Mouse (Mus musculus) lung, postnatal 0 days (tissue): ENCODE data around the gene Nadsyn1. TPM values are rescaled to one million over a fixed set of nuclear protein-coding genes. Genes with fewer than 3 reads are reported as not detected.
A peak's percentile ranks its signal among the peaks of the same experiment; 100 is the strongest.

Experiments
- ATAC-seq: fragments of 200-750 bp; cut with Nextera tagmentation; 2 replicates; pipeline ENCODE4 v1.8.0; 2017; ENCODE audit warnings: moderate library complexity
- DNase-seq: peaks from one replicate; pipeline ENCODE4 v3.0.0-alpha.2; 2016; ENCODE audit warnings: low spot score
- H3K27ac ChIP-seq: fragments of 300-500 bp; sonication (generic); 2 replicates; pipeline ENCODE4 v1.5.1; 2014; ENCODE audit warnings: antibody characterized with exemption, mild to moderate bottlenecking, low read length, mixed read lengths
- H3K27me3 ChIP-seq: fragments of 300-500 bp; sonication (generic); replicated peaks from 2 replicates; pipeline ENCODE4 v1.6.1; 2014; ENCODE audit warnings: low read length, mixed read lengths; ENCODE audit not compliant: insufficient read depth
- H3K36me3 ChIP-seq: fragments of 300-500 bp; sonication (generic); 2 replicates; pipeline ENCODE4 v1.6.1; 2014; ENCODE audit warnings: low read length, mixed read lengths; ENCODE audit not compliant: insufficient read depth
- H3K4me1 ChIP-seq: fragments of 300-500 bp; sonication (generic); 2 replicates; pipeline ENCODE4 v1.6.1; 2014; ENCODE audit warnings: antibody characterized with exemption, low read depth, low read length, mixed read lengths; ENCODE audit not compliant: insufficient read depth
- H3K4me2 ChIP-seq: fragments of 300-500 bp; sonication (generic); replicated peaks from 2 replicates; pipeline ENCODE4 v1.6.1; 2014; ENCODE audit warnings: low read depth, mild to moderate bottlenecking, low read length, moderate library complexity, mixed read lengths
- H3K4me3 ChIP-seq: fragments of 300-500 bp; sonication (generic); 2 replicates; pipeline ENCODE4 v1.5.1; 2014; ENCODE audit warnings: low read depth, low read length
- H3K9ac ChIP-seq: fragments of 300-500 bp; sonication (generic); replicated peaks from 2 replicates; pipeline ENCODE4 v1.6.1; 2014; ENCODE audit warnings: low read depth, mild to moderate bottlenecking
- H3K9me3 ChIP-seq: fragments of 300-500 bp; sonication (generic); 2 replicates; pipeline ENCODE4 v1.6.1; 2016; ENCODE audit warnings: low read length, mixed read lengths
- CTCF ChIP-seq: IDR thresholded peaks from 2 replicates; pipeline ENCODE4 v1.5.1; 2016; ENCODE audit warnings: antibody characterized with exemption, mild to moderate bottlenecking
- EP300 ChIP-seq: IDR thresholded peaks from 2 replicates; pipeline ENCODE4 v1.6.1; 2016; ENCODE audit warnings: antibody characterized with exemption, mild to moderate bottlenecking, control low read depth
- WGBS: fragments of 180-500 bp; shearing (Covaris S2); extraction: QIAGEN DNeasy Blood & Tissue Kit; methylation state at CpG from one replicate; pipeline ENCODE4 v1.1.7; 2014; 5-methylcytosine and 5-hydroxymethylcytosine counted together
- polyA plus RNA-seq: library from polyadenylated mRNA; unstranded; fragments of >200 nt; fragmentation: Nextera tagmentation; extraction: Ambion mirVana; gene quantifications from 2 replicates; pipeline ENCODE4 v1.2.1, GENCODE M21; 2015

The Nadsyn1 gene
- polyA plus RNA-seq, 1 experiment from 2014 or later, result 5.2 TPM

- Histone ChIP-seq H3K4me1 (peaks cover 4% of the 10 kb centered on the region; the same call in 1 of the 2 replicates), H3K27me3 (no peaks in the 10 kb centered on the region), H3K9ac (no peak overlapping the region), H3K4me2 (no peak overlapping the region), H3K27ac (peak overlapping the region; percentile 57), H3K9me3 (no peaks in the 10 kb centered on the region), H3K36me3 (no peaks in the 10 kb centered on the region), H3K4me3 (no peak overlapping the region)
- TF ChIP-seq CTCF, result no peak
- peak; percentile 90 for TF ChIP-seq EP300
- peak; percentile 93 for ATAC-seq
- WGBS, result 4% methylated on average over 1 of the region's 1 CpGs
- DNase-seq, result peak; percentile 91
Measured at GRCm38 (mm10) chr7:143769461-143769860, 53.2 kb downstream of the Nadsyn1 start.

GRCm38 (mm10) chr7:143768267-143768666, 54.4 kb downstream of the Nadsyn1 start:
- Histone ChIP-seq H3K4me2 (no peak overlapping the region), H3K36me3 (no peaks in the 10 kb centered on the region), H3K27me3 (no peaks in the 10 kb centered on the region), H3K4me1 (peaks cover 4% of the 10 kb centered on the region; the same call in 1 of the 2 replicates), H3K9me3 (no peaks in the 10 kb centered on the region), H3K27ac (no peak overlapping the region), H3K4me3 (no peak overlapping the region), H3K9ac (no peak overlapping the region)
- ATAC-seq (no peak), DNase-seq (no peak)
- no peak for TF ChIP-seq CTCF
- no peak for TF ChIP-seq EP300
- 53% methylated on average over 6 of the region's 6 CpGs for WGBS

GRCm38 (mm10) chr7:143766893-143767292, 55.8 kb downstream of the Nadsyn1 start, which contains the start of gene Mrgprg:
Mrgprg (minus strand) TSS chr7:143766993.
- WGBS, result 34% methylated on average over 6 of the region's 6 CpGs
- Histone ChIP-seq H3K36me3 (no peaks in the 10 kb centered on the region), H3K27me3 (no peaks in the 10 kb centered on the region), H3K4me2 (no peak within 1 kb of the TSS), H3K27ac (no peak within 1 kb of the TSS), H3K9me3 (no peaks in the 10 kb centered on the region), H3K4me3 (no peak within 1 kb of the TSS), H3K9ac (no peak within 1 kb of the TSS), H3K4me1 (peaks cover 4% of the 10 kb centered on the region; the same call in 1 of the 2 replicates)
- TF ChIP-seq EP300, result no peak
- no peak for TF ChIP-seq CTCF
- DNase-seq (no peak), ATAC-seq (no peak)

- 65% methylated on average over 19 of the region's 19 CpGs for WGBS
- ATAC-seq (no peak), DNase-seq (no peak)
- peaks cover 2% of the 10 kb centered on the region; the same call in 1 of the 2 replicates for H3K4me1 ChIP-seq
- H3K4me2 ChIP-seq, result no peak overlapping the region
- H3K36me3 ChIP-seq, result no peaks in the 10 kb centered on the region
- no peak for TF ChIP-seq CTCF
- no peak for TF ChIP-seq EP300
- no peaks in the 10 kb centered on the region for H3K9me3 ChIP-seq
- no peaks in the 10 kb centered on the region for H3K27me3 ChIP-seq
- no peak overlapping the region for H3K27ac ChIP-seq
- no peak overlapping the region for H3K4me3 ChIP-seq
- no peak overlapping the region for H3K9ac ChIP-seq
Measured at GRCm38 (mm10) chr7:143764876-143765530, 57.6 kb downstream of the Nadsyn1 start.

- ATAC-seq, result no peak; the same call in 1 of the 2 replicates
- H3K9ac ChIP-seq, result no peak overlapping the region
Measured at GRCm38 (mm10) chr7:143763794-143764193, 58.9 kb downstream of the Nadsyn1 start.

GRCm38 (mm10) chr7:143758956-143759355, 63.7 kb downstream of the Nadsyn1 start:
- no peak for ATAC-seq
- TF ChIP-seq EP300 (no peak), CTCF (no peak)
- WGBS, result 59% methylated on average over 3 of the region's 3 CpGs
- DNase-seq, result no peak
- H3K9ac ChIP-seq, result no peak overlapping the region
- no peak overlapping the region for H3K4me2 ChIP-seq
- no peak overlapping the region for H3K27ac ChIP-seq
- H3K4me1 ChIP-seq, result peaks cover 6% of the 10 kb centered on the region; the same call in 1 of the 2 replicates
- no peaks in the 10 kb centered on the region; the same call in 1 of the 2 replicates for H3K27me3 ChIP-seq
- no peak overlapping the region for H3K4me3 ChIP-seq
- no peaks in the 10 kb centered on the region for H3K36me3 ChIP-seq
- H3K9me3 ChIP-seq, result no peaks in the 10 kb centered on the region

More at GRCm38 (mm10) chr7:143763794-143764193, 58.9 kb downstream of the Nadsyn1 start:
- WGBS, result 14% methylated on average over 3 of the region's 3 CpGs
- Histone ChIP-seq H3K27ac (no peak overlapping the region), H3K36me3 (no peaks in the 10 kb centered on the region), H3K9me3 (no peaks in the 10 kb centered on the region), H3K4me1 (no peaks in the 10 kb centered on the region), H3K4me3 (no peak overlapping the region), H3K27me3 (no peaks in the 10 kb centered on the region), H3K4me2 (no peak overlapping the region)
- DNase-seq, result peak; percentile 78
- TF ChIP-seq EP300 (no peak), CTCF (peak; percentile 89)
